Mouse (Mus musculus) monocyte, adult 59 days (primary cell): ENCODE results near the gene 9130019O22Rik. TPM values are rescaled to one million over a fixed set of nuclear protein-coding genes. Genes with fewer than 3 reads are reported as not detected.

Experiments used
- total RNA-seq, 2 experiments: library from RNA; stranded (reverse); gene quantifications; one replicate each; pipeline ENCODE4 v1.2.4; 2023

The 9130019O22Rik gene
- 1 to 10 TPM; 2.4 TPM for total RNA-seq

DNA sequence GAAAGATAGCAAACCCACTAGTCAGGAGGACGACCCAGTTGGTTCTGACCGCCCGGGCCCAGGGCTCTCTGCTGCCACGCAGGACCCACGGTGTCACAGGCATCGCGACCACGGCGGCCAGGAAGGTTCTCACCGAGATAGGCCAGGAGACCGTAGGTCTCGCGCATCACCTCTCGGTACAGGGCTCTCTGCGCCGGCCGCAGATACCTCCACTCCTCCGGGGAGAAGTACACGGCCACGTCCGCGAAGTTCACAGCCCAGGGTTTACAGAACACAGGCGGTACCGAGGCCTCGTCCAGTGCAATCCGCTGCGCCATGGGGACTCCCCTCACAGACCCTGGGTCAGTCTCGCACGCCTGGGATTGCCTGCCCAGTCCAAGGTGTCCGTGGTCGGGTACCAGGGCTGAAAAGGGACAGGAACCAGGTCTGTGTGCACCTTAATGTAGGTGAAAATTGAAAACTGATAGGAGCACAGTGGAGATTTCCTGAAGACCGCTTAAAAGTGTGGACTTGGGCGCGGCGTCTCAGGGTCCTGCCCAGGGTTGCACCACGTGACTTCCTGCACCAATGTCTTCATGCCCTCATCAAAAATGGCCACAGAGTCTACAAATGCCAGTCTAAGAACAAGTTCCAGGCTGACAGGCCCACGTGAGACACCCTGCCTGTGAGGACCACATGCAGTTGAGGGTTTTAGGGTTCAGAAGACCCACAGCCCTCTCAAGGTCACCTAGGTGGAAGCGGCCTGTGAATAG, at the start of gene 9130019O22Rik:
Gene 9130019O22Rik (minus strand): TSS at position 526 of the 752 bp plus-strand sequence.

DNA sequence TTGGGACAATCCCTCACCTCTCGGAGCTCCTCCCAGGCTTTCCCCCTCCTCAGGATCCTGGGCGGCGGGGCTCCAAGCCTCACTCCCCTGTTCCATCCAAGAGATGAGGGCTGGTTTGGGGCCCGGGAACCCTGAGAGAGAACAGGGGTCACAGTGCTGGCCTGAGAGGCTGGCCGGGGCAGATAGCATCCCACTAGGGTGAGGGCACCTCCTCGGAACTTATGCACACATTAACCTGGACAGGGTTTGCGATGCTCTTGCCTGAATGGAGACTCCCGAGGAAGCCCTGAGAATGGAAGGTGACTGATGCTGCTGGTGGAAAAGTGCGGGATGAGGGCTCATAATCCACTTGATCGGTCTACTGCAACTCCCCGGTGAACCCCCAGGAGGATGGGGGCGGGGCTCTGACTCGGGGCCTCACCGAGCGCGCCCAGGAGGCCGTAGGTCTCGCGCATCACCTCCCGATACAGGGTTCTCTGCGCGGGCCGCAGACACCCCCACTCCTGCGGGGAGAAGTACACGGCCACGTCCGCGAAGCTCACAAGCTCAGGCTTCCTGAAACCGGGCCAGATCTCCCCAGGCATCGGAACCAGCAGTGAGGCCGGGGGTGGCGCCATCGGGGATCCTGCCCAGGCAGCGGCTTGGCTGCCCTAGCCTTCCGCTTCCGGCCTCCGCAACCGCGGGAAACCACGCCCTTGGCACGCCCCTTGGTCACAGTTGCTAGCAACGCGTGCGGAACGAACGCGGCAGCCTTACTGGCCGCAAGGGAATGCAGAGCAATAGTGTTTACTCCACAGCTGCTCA, 34.6 kb upstream of the 9130019O22Rik start, which contains the start of gene Zfp688:
Gene Zfp688 (minus strand): TSS at position 681 of the 804 bp plus-strand sequence.

DNA sequence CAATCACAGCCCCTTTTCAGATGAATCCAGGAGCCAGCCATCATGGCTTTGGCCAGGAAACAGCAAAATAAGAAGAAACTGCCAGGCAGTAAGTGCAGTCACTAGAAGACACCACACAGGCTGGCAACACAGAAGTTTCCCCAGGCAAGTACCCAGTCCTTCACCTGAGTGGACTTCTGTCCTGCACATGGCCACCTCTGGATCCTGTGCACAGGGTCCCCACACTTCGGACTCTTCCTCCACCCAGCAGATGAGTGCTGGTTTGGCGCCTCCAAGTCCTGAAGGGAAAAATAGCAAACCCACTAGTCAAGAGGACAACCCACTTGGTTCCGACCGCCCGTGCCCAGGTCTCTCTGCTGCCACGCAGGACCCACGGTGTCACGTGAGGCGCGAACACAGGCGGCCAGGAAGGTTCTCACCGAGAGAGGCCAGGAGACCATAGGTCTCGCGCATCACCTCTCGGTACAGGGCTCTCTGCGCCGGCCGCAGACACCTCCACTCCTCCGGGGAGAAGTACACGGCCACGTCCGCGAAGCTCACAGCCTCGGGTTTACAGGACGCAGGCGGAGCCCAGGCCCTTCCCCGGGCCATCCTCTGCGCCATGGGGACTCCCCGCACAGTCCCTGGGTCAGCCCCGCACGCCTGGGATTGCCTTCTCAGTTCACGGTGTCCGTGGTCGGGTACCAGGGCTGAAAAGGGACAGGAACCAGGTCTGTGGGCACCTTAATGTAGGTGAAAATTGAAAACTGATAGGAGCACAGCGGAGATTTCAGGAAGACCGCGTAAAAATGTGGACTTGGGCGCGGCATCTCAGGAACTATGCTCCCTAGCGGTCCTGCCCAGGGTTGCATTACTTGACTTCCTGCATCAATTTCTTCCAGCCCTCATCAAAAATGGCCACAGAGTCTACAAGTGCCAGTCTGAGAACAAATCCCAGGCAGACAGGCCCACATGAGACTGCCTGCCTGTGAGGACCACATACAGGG, 19.3 kb upstream of the 9130019O22Rik start, which contains the start of gene Zfp764:
Gene Zfp764 (minus strand): TSS at position 821 of the 986 bp plus-strand sequence.

DNA sequence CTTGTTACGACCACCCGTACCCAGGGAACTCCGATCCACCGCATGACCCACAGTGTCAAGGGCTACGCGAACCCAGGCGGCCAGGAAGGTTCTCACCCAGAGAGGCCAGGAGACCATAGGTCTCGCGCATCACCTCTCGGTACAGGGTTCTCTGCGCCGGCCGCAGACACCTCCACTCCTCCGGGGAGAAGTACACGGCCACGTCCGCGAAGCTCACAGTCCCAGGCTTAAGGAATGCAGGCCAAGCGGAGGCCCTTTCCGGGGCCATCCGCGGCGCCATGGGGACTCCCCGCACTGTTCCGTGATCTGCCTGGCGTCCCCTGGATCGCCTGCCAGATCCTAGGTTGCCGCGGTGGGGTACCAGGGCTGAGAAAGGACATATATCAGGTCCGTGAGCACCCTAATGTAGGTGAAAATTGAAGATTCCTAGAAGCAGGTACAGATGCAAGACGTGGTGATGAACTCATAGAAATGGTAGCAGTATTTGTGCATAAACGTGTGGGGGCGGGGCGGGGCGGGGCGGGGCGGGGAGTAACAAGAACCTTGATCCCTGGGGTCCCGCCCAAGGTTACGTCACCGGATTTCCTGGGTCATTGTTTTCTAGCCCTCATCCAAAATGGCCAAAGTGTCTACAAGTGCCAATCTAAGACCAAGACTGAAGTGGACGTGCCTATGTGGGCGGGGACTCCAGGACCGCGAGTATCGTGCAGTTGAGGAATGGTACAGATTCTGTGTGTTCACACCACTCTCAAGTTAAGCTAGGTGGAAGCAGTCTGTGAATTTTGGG, 6.4 kb upstream of the 9130019O22Rik start, which contains the start of gene E430018J23Rik:
Gene E430018J23Rik (minus strand): TSS at position 473 of the 787 bp plus-strand sequence.

DNA sequence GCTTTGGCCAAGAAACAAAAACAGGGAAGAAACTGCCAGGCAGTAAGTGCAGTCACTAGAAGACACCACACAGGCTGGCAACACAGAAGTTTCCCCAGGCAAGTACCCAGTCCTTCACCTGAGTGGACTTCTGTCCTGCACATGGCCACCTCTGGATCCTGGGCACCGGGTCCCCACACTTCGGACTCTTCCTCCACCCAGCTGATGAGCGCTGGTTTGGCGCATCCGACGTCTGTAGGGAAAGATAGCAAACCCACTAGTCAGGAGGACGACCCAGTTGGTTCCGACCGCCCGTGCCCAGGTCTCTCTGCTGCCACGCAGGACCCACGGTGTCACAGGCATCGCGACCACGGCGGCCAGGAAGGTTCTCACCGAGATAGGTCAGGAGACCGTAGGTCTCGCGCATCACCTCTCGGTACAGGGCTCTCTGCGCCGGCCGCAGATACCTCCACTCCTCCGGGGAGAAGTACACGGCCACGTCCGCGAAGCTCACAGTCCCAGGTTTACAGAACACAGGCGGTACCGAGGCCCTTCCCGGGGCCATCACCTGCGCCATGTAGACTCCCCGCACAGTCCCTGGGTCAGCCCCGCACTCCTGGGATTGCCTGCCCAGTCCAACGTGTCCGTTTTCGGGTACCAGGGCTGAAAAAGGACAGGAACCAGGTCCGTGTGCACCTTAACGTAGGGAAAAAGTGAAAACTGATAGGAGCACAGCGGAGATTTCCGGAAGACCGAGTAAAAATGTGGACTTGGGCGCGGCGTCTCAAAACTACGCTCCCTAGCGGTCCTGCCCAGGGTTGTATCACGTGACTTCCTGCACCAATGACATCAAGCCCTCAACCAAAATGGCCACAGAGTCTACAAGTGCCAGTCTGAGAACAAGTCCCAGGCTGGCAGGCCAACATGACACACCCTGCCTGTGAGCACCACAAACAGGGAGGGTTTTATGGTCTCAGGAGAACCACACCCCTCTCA, 11.4 kb downstream of the 9130019O22Rik start, which contains the start of gene Zfp747:
Gene Zfp747 (minus strand): TSS at position 780 of the 975 bp plus-strand sequence.

DNA sequence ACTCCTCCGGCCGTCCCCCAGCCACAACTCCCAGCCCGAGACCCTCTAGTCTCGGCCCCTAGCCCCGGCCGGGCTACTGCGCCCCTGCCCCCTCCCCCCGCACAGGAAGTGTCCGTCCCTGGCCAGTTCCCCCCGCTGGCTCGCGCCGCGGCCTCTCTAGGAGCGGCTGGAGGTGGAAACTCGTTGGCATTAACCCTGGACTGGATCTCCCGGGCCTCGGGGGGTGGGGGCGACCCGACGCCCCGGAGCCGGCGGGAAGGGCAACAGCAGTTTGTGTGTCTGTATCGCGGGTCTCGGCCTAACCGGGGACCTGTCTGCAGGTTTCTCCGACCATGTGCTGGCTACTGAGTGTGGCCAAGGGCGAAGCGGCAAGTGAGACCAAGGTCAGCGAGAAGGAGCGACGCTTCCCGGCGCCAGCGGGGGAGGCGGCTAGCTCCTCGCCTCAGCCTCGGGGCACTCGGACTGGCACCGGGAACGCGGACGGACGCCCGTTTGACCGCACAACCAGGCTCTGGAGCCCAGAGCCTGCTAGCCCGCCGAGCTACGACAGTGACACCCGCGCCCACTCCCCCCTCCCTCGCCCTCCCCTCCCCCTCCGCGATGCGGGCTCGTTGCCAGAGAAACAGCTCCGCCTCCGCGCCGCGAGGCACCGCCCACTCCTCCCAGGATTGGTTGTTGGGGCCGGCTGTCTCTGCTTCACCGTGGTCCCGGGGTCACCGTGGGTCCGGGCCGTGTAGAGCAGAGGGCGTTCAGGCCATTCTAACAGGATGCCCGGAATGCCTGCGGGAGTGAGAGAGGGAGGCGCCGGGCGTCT, 41.2 kb downstream of the 9130019O22Rik start, which contains the start of gene Zfp768:
Gene Zfp768 (minus strand): TSS at position 78 of the 814 bp plus-strand sequence.

Other genes with a start within 250 kb of the 9130019O22Rik start
- 100 to 1,000 TPM; 289 to 346 TPM for gene Spn, start 249.3 kb downstream of the 9130019O22Rik start, total RNA-seq
- gene Cd2bp2, start 191.1 kb downstream of the 9130019O22Rik start, total RNA-seq, result 10 to 100 TPM; 52.2 to 60.9 TPM
- 100 to 1,000 TPM in 1 of 2 experiments, 10 to 100 TPM in 1; 94.8 to 106 TPM for gene Tbc1d10b, start 178.7 kb downstream of the 9130019O22Rik start, total RNA-seq
- not detected for gene Mylpf, start 178.3 kb downstream of the 9130019O22Rik start, total RNA-seq
- 1 to 10 TPM; 4.5 TPM for gene Zfp553, start 154.1 kb downstream of the 9130019O22Rik start, total RNA-seq
- gene Sept1, start 154.0 kb downstream of the 9130019O22Rik start, total RNA-seq, result 1 to 10 TPM; 5.4 to 5.5 TPM
- 1 to 10 TPM; 7.0 to 8.8 TPM for gene Zfp771, start 142.9 kb downstream of the 9130019O22Rik start, total RNA-seq
- gene Dctpp1, start 126.5 kb downstream of the 9130019O22Rik start, total RNA-seq, result 10 to 100 TPM; 15.2 to 17.6 TPM
- gene Sephs2, start 113.1 kb downstream of the 9130019O22Rik start, total RNA-seq, result 10 to 100 TPM; 66.0 to 73.4 TPM
- 100 to 1,000 TPM; 900 to 916 TPM for gene Itgal, start 90.9 kb downstream of the 9130019O22Rik start, total RNA-seq
- 1 to 10 TPM; 6.1 to 7.0 TPM for gene Zfp768, start 41.6 kb downstream of the 9130019O22Rik start, total RNA-seq
- gene Zfp747, start 11.1 kb downstream of the 9130019O22Rik start, total RNA-seq, result 1 to 10 TPM; 8.8 to 9.0 TPM
- 1 to 10 TPM; 1.7 to 2.9 TPM for gene E430018J23Rik, start 6.5 kb upstream of the 9130019O22Rik start, total RNA-seq
- 1 to 10 TPM; 5.4 to 6.3 TPM for gene Zfp764, start 19.7 kb upstream of the 9130019O22Rik start, total RNA-seq
- gene Zfp688, start 34.9 kb upstream of the 9130019O22Rik start, total RNA-seq, result 10 to 100 TPM in 1 of 2 experiments, 1 to 10 TPM in 1; 7.4 to 15.1 TPM
- gene Zfp689, start 62.0 kb upstream of the 9130019O22Rik start, total RNA-seq, result 1 to 10 TPM; 2.3 to 3.3 TPM
- gene Prr14, start 72.4 kb upstream of the 9130019O22Rik start, total RNA-seq, result 100 to 1,000 TPM; 125 to 128 TPM
- 100 to 1,000 TPM; 278 to 299 TPM for gene Fbrs, start 92.0 kb upstream of the 9130019O22Rik start, total RNA-seq
- 100 to 1,000 TPM; 120 to 128 TPM for gene Srcap, start 124.8 kb upstream of the 9130019O22Rik start, total RNA-seq
- 10 to 100 TPM; 21.9 to 24.4 TPM for gene Gm42715, start 132.4 kb upstream of the 9130019O22Rik start, total RNA-seq
- gene Tmem265, start 174.2 kb upstream of the 9130019O22Rik start, total RNA-seq, result not detected
- 10 to 100 TPM; 83.2 to 90.2 TPM for gene Phkg2, start 186.2 kb upstream of the 9130019O22Rik start, total RNA-seq
- gene Ccdc189, start 201.4 kb upstream of the 9130019O22Rik start, total RNA-seq, result 1 to 10 TPM in 1 of 2 experiments, not detected in 1; 1.2 TPM
- gene Rnf40, start 201.6 kb upstream of the 9130019O22Rik start, total RNA-seq, result 10 to 100 TPM; 70.9 to 74.4 TPM
- 1 to 10 TPM; 4.9 to 6.7 TPM for gene Zfp629, start 228.6 kb upstream of the 9130019O22Rik start, total RNA-seq